Mouse (Mus musculus): ENCODE results near the gene Col15a1.

Col15a1 gene

GRCm38 (mm10) chr4:47251693-47252435 lies 43.9 kb downstream of the Col15a1 start:
- ChIA-PET POLR2A (interaction anchor here in 1 of 4 experiments (1.5 kb wide), 1 partner anchor 100 kb away, joined by 5 read pairs; no protein-coding TSS in a partner anchor), CTCF (interaction anchor here in 3 of 4 experiments (0.7 to 2.9 kb wide), 9 partner anchors 15 to 241 kb away, joined by 3 to 16 read pairs (median 4); partner anchors contain the start of gene Tgfbr1 (in 2 of the 3))

- CTCF ChIA-PET: interaction anchor here in 2 of 4 experiments (0.7 to 2.9 kb wide), 5 partner anchors 74 to 131 kb away, joined by 3 to 16 read pairs (median 4); partner anchors contain the start of gene Tgfbr1 (in 2 of the 2)
Observed at GRCm38 (mm10) chr4:47252627-47253026, 44.7 kb downstream of the Col15a1 start.

GRCm38 (mm10) chr4:47255641-47256040 lies 47.7 kb downstream of the Col15a1 start:
- ChIA-PET POLR2A (no interaction called here), CTCF (interaction anchor here (0.5 to 1.6 kb wide), 29 partner anchors 8 to 1153 kb away, joined by 3 to 14 read pairs (median 4); partner anchors contain the start of gene Galnt12 (in 1 of the 4))

More at GRCm38 (mm10) chr4:47252627-47253026, 44.7 kb downstream of the Col15a1 start:
- POLR2A ChIA-PET: no interaction called here

GRCm38 (mm10) chr4:47258201-47258600 lies 50.2 kb downstream of the Col15a1 start:
- ChIA-PET POLR2A (no interaction called here), CTCF (interaction anchor here in 1 of 4 experiments (1.0 kb wide), 1 partner anchor 11 kb away, joined by 3 read pairs; no protein-coding TSS in a partner anchor)

- POLR2A ChIA-PET: no interaction called here
Observed at GRCm38 (mm10) chr4:47261049-47261448, 53.1 kb downstream of the Col15a1 start.

GRCm38 (mm10) chr4:47261919-47262318 lies 54.0 kb downstream of the Col15a1 start:
- ChIA-PET CTCF (interaction anchor here in 1 of 4 experiments (0.9 kb wide), 1 partner anchor 14 kb away, joined by 5 read pairs; no protein-coding TSS in a partner anchor), POLR2A (interaction anchor here in 1 of 4 experiments (0.6 kb wide), 1 partner anchor 15 kb away, joined by 3 read pairs; no protein-coding TSS in a partner anchor)

More at GRCm38 (mm10) chr4:47261049-47261448, 53.1 kb downstream of the Col15a1 start:
- CTCF ChIA-PET: interaction anchor here in 1 of 4 experiments (1.1 kb wide), 1 partner anchor 91 kb away, joined by 4 read pairs; no protein-coding TSS in a partner anchor

GRCm38 (mm10) chr4:47265555-47265954 lies 57.6 kb downstream of the Col15a1 start:
- CTCF ChIA-PET: no interaction called here
- POLR2A ChIA-PET: no interaction called here

GRCm38 (mm10) chr4:47272452-47273130 lies 64.6 kb downstream of the Col15a1 start:
- CTCF ChIA-PET: interaction anchor here in 1 of 4 experiments (0.6 kb wide), 1 partner anchor 18 kb away, joined by 5 read pairs; no protein-coding TSS in a partner anchor

GRCm38 (mm10) chr4:47273795-47274194 lies 65.8 kb downstream of the Col15a1 start:
- ChIA-PET CTCF (no interaction called here), POLR2A (interaction anchor here in 1 of 4 experiments (0.9 kb wide), 1 partner anchor 23 kb away, joined by 3 read pairs; no protein-coding TSS in a partner anchor)

More at GRCm38 (mm10) chr4:47272452-47273130, 64.6 kb downstream of the Col15a1 start:
- POLR2A ChIA-PET: no interaction called here

- CTCF ChIA-PET: interaction anchor here in 2 of 4 experiments (0.8 to 1.1 kb wide), 2 partner anchors 19 to 20 kb away, joined by 4 to 6 read pairs; no protein-coding TSS in a partner anchor
- POLR2A ChIA-PET: interaction anchor here in 1 of 4 experiments (0.7 kb wide), 1 partner anchor 137 kb away, joined by 3 read pairs; no protein-coding TSS in a partner anchor
Observed at GRCm38 (mm10) chr4:47274911-47275310, 67.0 kb downstream of the Col15a1 start.

- POLR2A ChIA-PET: no interaction called here
- CTCF ChIA-PET: interaction anchor here in 1 of 4 experiments (1.1 kb wide), 1 partner anchor 23 kb away, joined by 3 read pairs; no protein-coding TSS in a partner anchor
Observed at GRCm38 (mm10) chr4:47278397-47278796, 70.4 kb downstream of the Col15a1 start.

- POLR2A ChIA-PET: no interaction called here
- CTCF ChIA-PET: interaction anchor here in 1 of 4 experiments (1.1 kb wide), 1 partner anchor 24 kb away, joined by 3 read pairs; no protein-coding TSS in a partner anchor
Observed at GRCm38 (mm10) chr4:47279085-47279707, 71.2 kb downstream of the Col15a1 start.

- POLR2A ChIA-PET: no interaction called here
- CTCF ChIA-PET: interaction anchor here in 1 of 4 experiments (1.2 kb wide), 1 partner anchor 72 kb away, joined by 3 read pairs; no protein-coding TSS in a partner anchor
Observed at GRCm38 (mm10) chr4:47280126-47280525, 72.2 kb downstream of the Col15a1 start.

- ChIA-PET CTCF (no interaction called here), POLR2A (no interaction called here)
Observed at GRCm38 (mm10) chr4:47281920-47282682, 74.1 kb downstream of the Col15a1 start.

GRCm38 (mm10) chr4:47284311-47284710 lies 76.3 kb downstream of the Col15a1 start:
- CTCF ChIA-PET: no interaction called here
- POLR2A ChIA-PET: no interaction called here

- POLR2A ChIA-PET: no interaction called here
- CTCF ChIA-PET: no interaction called here
Observed at GRCm38 (mm10) chr4:47284874-47285273, 76.9 kb downstream of the Col15a1 start.

- CTCF ChIA-PET: interaction anchor here in 1 of 4 experiments (0.6 kb wide), 1 partner anchor 788 kb away, joined by 5 read pairs; no protein-coding TSS in a partner anchor
Observed at GRCm38 (mm10) chr4:47286599-47287147, 78.7 kb downstream of the Col15a1 start.

GRCm38 (mm10) chr4:47287468-47287867 lies 79.5 kb downstream of the Col15a1 start:
- ChIA-PET CTCF (no interaction called here), POLR2A (no interaction called here)

More at GRCm38 (mm10) chr4:47286599-47287147, 78.7 kb downstream of the Col15a1 start:
- POLR2A ChIA-PET: interaction anchor here (0.6 to 0.7 kb wide), 4 partner anchors 9 to 1224 kb away, joined by 3 to 4 read pairs (median 3); no protein-coding TSS in a partner anchor

Measured in embryonic stem cell, embryonic (primary cell).